Mouse (Mus musculus): ENCODE data around the gene Gucy2c.

DNA sequence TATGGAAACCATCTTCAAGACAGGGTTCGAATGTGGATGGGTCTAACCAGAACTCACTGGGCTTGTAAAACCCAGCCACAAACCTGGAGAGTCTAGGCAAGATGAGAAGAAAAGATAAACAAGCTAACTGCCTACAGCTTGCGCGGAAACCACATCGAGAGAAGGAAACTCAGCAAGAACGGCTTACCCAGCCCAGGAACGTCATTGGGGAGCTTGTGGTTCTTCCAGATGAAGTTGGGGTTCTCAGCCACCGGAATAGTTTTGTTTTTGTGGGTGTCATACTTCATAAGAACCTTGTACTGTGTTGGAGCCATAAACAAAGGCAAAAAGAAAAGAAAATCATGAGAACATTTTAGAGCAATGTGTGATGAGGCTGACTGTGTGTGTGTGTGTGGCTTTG is 37.8 kb downstream of the Gucy2c start:
- TF ChIP-seq CTCF (IDR thresholded peaks at IDR 0.05; ENCODE audit: low read depth) (no peak), EP300 (optimal IDR thresholded peaks at IDR 0.05) (no peak)

All from stomach, postnatal 0 days (tissue).